Mouse (Mus musculus): ENCODE measurements around the gene Cpa1.

DNA sequence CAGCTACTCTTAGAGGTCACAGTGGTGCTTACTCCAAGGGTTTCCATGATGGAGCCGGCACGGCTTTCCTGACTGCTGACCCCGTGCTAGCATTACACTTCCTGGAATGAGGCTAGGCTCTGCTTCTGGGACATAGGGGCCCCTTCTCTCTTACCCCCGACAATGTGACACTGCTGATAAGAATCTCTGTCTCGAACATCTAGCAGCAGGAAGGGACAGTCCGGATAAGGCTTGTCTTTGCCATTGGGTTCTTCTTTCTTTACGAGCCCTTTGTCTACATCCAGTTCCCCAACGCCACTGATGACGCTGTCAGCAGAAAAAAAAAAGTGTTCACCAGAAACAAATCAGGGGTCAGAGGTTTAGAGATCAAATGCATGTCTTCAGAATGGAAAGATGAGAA is 19.6 kb downstream of the Cpa1 start:
- TF ChIP-seq CTCF (IDR thresholded peaks at IDR 0.05; ENCODE audit: extremely low read depth, insufficient read depth, insufficient read length, insufficient replicate concordance) (no peak), POLR2A (IDR thresholded peaks at IDR 0.05; ENCODE audit: low read depth, low read length) (no peak)
